Comparison of ENCODE assay signal across 27 mouse cellular contexts in genomic region chr3:137929940-137930339, GRCm38 (mm10). TPM values are rescaled to one million over a fixed set of nuclear protein-coding genes. Genes with fewer than 3 reads are reported as not detected.
DNase-seq lines count a peak whose midpoint lies in the region; ATAC-seq and TF ChIP-seq lines count a peak whose summit lies in the region.
"Had no signal": no experiment of that assay in that cellular context is flagged by ENCODE, and none has a peak within 500 bp of the region (broad histone marks: within the 10 kb centered on the region; RNA-seq: fewer than 3 reads in every experiment).

No protein-coding gene starts in this region.

- WGBS in midbrain, embryonic 11.5 days, result 93% methylated on average over 3 of the region's 3 CpGs
- 91% methylated on average over 3 of the region's 3 CpGs for WGBS in midbrain, embryonic 10.5 days
- 91% methylated on average over 3 of the region's 3 CpGs for whole genome bisulfite sequencing in midbrain, embryonic 16.5 days

- H3K4me3 ChIP-seq in midbrain, embryonic 11.5 days (ENCODE audit: low read depth, low read length), result no peak overlapping the region
- H3K4me3 ChIP-seq in midbrain, embryonic 10.5 days, result no peak overlapping the region
- H3K4me3 ChIP-seq in CH12.LX (replicated peaks in 1 of 3; ENCODE audit: low read depth in 2 of 3, low read length in 2 of 3, poor library complexity in 1 of 3), result no peak overlapping the region
- no peak overlapping the region for H3K4me3 ChIP-seq in midbrain, embryonic 16.5 days (ENCODE audit: low read depth, low read length)
- H3K4me3 ChIP-seq: embryonic facial prominence, embryonic 10.5 days; embryonic facial prominence, embryonic 13.5 days; forebrain, embryonic 10.5 days; forebrain, embryonic 13.5 days; hindbrain, embryonic 12.5 days; hindbrain, embryonic 15.5 days had no signal

- H3K36me3 ChIP-seq in midbrain, embryonic 11.5 days (ENCODE audit: control insufficient read depth, insufficient read depth, low read length), result no peaks in the 10 kb centered on the region
- H3K36me3 ChIP-seq in midbrain, embryonic 10.5 days, result peaks cover 39% of the 10 kb centered on the region
- peaks cover 64 to 90% of the 10 kb centered on the region in 2 experiments for H3K36me3 ChIP-seq in CH12.LX (replicated peaks in 1 of 2; ENCODE audit: control insufficient read depth in 1 of 2, insufficient read depth in 1 of 2, low read length in 1 of 2)
- H3K36me3 ChIP-seq in midbrain, embryonic 16.5 days (ENCODE audit: control insufficient read depth, insufficient read depth, low read length), result peaks cover 20% of the 10 kb centered on the region

- no peak for TF ChIP-seq EP300 in CH12.LX (IDR thresholded peaks at IDR 0.05; ENCODE audit: low read length)

- no peaks in the 10 kb centered on the region for H3K4me1 ChIP-seq in midbrain, embryonic 11.5 days (ENCODE audit: control insufficient read depth, insufficient read depth, low read length)
- H3K4me1 ChIP-seq in midbrain, embryonic 10.5 days, result peaks cover 4% of the 10 kb centered on the region; the same call in 1 of the 2 replicates
- H3K4me1 ChIP-seq in CH12.LX (ENCODE audit: control insufficient read depth in 1 of 2, insufficient read depth in 2 of 2), result peaks cover 4 to 22% of the 10 kb centered on the region in 2 experiments; a peak in 2 of 4 replicates
- H3K4me1 ChIP-seq in midbrain, embryonic 16.5 days (ENCODE audit: control insufficient read depth, insufficient read depth, low read length), result no peaks in the 10 kb centered on the region
- H3K4me1 ChIP-seq: embryonic facial prominence, embryonic 10.5 days; embryonic facial prominence, embryonic 13.5 days; forebrain, embryonic 10.5 days; forebrain, embryonic 13.5 days; hindbrain, embryonic 12.5 days; hindbrain, embryonic 15.5 days had no signal

- TF ChIP-seq POLR2A in CH12.LX (IDR thresholded peaks at IDR 0.05; ENCODE audit: low read depth, low read length), result no peak

- no peaks in the 10 kb centered on the region; the same call in 1 of the 2 replicates for H3K79me2 ChIP-seq in CH12.LX (replicated peaks; ENCODE audit: control insufficient read depth, extremely low read depth, insufficient read depth, poor library complexity, severe bottlenecking)

- no peak overlapping the region for H3K4me2 ChIP-seq in midbrain, embryonic 11.5 days
- no peak overlapping the region for H3K4me2 ChIP-seq in CH12.LX (ENCODE audit: insufficient read depth, low read depth, poor library complexity, severe bottlenecking)
- no peak overlapping the region for H3K4me2 ChIP-seq in midbrain, embryonic 16.5 days (ENCODE audit: low read length)
- H3K4me2 ChIP-seq: embryonic facial prominence, embryonic 13.5 days; forebrain, embryonic 13.5 days; heart, embryonic 11.5 days; hindbrain, embryonic 12.5 days; hindbrain, embryonic 15.5 days had no signal

- peak; percentile 41 for DNase-seq in midbrain, embryonic 11.5 days (ENCODE audit: low spot score, missing footprints)
- DNase-seq in midbrain, embryonic 10.5 days (ENCODE audit: low spot score), result no peak
- DNase-seq in CH12.LX (ENCODE audit: extremely low read depth) (no peak), R1 (ENCODE audit: low read depth, low spot score) (peak; percentile 45)
- no peak for DNase-seq in adrenal gland, adult 2 months
- no peak for DNase-seq in embryo, embryonic 10 days (ENCODE audit: low spot score)
- DNase-seq: adrenal gland, postnatal 14 days; B cell, adult 2 months; cerebellum, adult 11 months; cerebellum, adult 2 months; cerebellum, adult 9-11 months; cerebellum, postnatal 25 days; embryo, embryonic 11 days; gastrocnemius, postnatal 10 days; heart, adult 11 months; kidney, adult 18-20 months had no signal

- no peak overlapping the region for H3K27ac ChIP-seq in midbrain, embryonic 11.5 days (ENCODE audit: low read depth, low read length)
- H3K27ac ChIP-seq in midbrain, embryonic 10.5 days (replicated peaks), result no peak overlapping the region
- no peak overlapping the region for H3K27ac ChIP-seq in CH12.LX (ENCODE audit: insufficient read depth, low read depth)
- H3K27ac ChIP-seq in midbrain, embryonic 16.5 days (ENCODE audit: low read length), result no peak overlapping the region
- H3K27ac ChIP-seq: embryonic facial prominence, embryonic 10.5 days; embryonic facial prominence, embryonic 13.5 days; forebrain, embryonic 10.5 days; forebrain, embryonic 13.5 days; hindbrain, embryonic 12.5 days; hindbrain, embryonic 15.5 days had no signal

- H3K9me3 ChIP-seq in midbrain, embryonic 11.5 days (ENCODE audit: control insufficient read depth, low read length), result no peaks in the 10 kb centered on the region
- no peaks in the 10 kb centered on the region for H3K9me3 ChIP-seq in midbrain, embryonic 10.5 days (replicated peaks)
- H3K9me3 ChIP-seq in CH12.LX (replicated peaks; ENCODE audit: low read length), result no peaks in the 10 kb centered on the region
- H3K9me3 ChIP-seq in midbrain, embryonic 16.5 days (replicated peaks; ENCODE audit: control insufficient read depth, low read length, poor library complexity, severe bottlenecking), result no peaks in the 10 kb centered on the region
- H3K9me3 ChIP-seq: embryonic facial prominence, embryonic 10.5 days; embryonic facial prominence, embryonic 13.5 days; forebrain, embryonic 10.5 days; forebrain, embryonic 13.5 days; hindbrain, embryonic 12.5 days; hindbrain, embryonic 15.5 days had no signal

- in situ Hi-C loops in CH12.LX (cut with MboI; ENCODE audit: low pct_ligation_motif_present, low pct_unique_long_range_greater_than_20kb, low sequenced_read_pairs), result no loop called here

- no peak for TF ChIP-seq RAD21 in CH12.LX (IDR thresholded peaks at IDR 0.05; ENCODE audit: low read depth, low read length)

- H3K9ac ChIP-seq in midbrain, embryonic 11.5 days (ENCODE audit: low read length), result no peak overlapping the region
- H3K9ac ChIP-seq in CH12.LX (ENCODE audit: insufficient read depth, low read depth), result no peak overlapping the region
- no peak overlapping the region for H3K9ac ChIP-seq in midbrain, embryonic 16.5 days (ENCODE audit: low read depth, low read length)
- H3K9ac ChIP-seq: embryonic facial prominence, embryonic 13.5 days; forebrain, embryonic 13.5 days; hindbrain, embryonic 12.5 days; hindbrain, embryonic 15.5 days had no signal

- no peak for TF ChIP-seq CTCF in CH12.LX (conservative IDR thresholded peaks at IDR 0.05 in 1 of 2, IDR thresholded peaks at IDR 0.05 in 1 of 2; ENCODE audit: low read depth in 2 of 2, low read length in 2 of 2)

- ATAC-seq in midbrain, embryonic 11.5 days (ENCODE audit: low FRiP score), result no peak
- ATAC-seq in midbrain, embryonic 16.5 days, result no peak
- ATAC-seq: activated CD4-positive, CD25-positive, alpha-beta regulatory T cell, adult 4 months; forebrain, embryonic 13.5 days; forebrain, embryonic 16.5 days; Patski had no signal

- H3K27me3 ChIP-seq in midbrain, embryonic 11.5 days (ENCODE audit: control insufficient read depth, insufficient read depth, low read length), result no peaks in the 10 kb centered on the region
- no peaks in the 10 kb centered on the region for H3K27me3 ChIP-seq in midbrain, embryonic 10.5 days (ENCODE audit: low read depth, poor library complexity, severe bottlenecking)
- H3K27me3 ChIP-seq in CH12.LX (replicated peaks), result no peaks in the 10 kb centered on the region
- no peaks in the 10 kb centered on the region for H3K27me3 ChIP-seq in midbrain, embryonic 16.5 days (ENCODE audit: control insufficient read depth, insufficient read depth, low read depth, low read length)
- H3K27me3 ChIP-seq: embryonic facial prominence, embryonic 13.5 days; forebrain, embryonic 13.5 days; hindbrain, embryonic 12.5 days; hindbrain, embryonic 15.5 days; Patski had no signal

- dilution Hi-C loops in CH12.LX (cut with MboI; ENCODE audit: extremely low pct_ligation_motif_present, extremely low pct_unique_long_range_greater_than_20kb, low sequenced_read_pairs), result no loop called here

TF ChIP-seq in CH12.LX, 34 proteins besides CTCF, POLR2A, EP300 and RAD21:
- no peak for TF ChIP-seq CHD1 (IDR thresholded peaks at IDR 0.05; ENCODE audit: low read depth, low read length)
- TF ChIP-seq CHD2 (IDR thresholded peaks at IDR 0.05; ENCODE audit: low read length), result 0 out of 2 replicates have a peak, but pooled peaks have one; percentile 17
- TF ChIP-seq SIN3A (IDR thresholded peaks at IDR 0.05; ENCODE audit: low read length), result 0 out of 2 replicates have a peak, but pooled peaks have one; percentile 2
- TF ChIP-seq POLR2AphosphoS2 (IDR thresholded peaks at IDR 0.05; ENCODE audit: low read depth, low read length), result peak; percentile 91
TF ChIP-seq in CH12.LX: peak in this region for 3.

RNA-seq across cellular contexts. Expression of gene Lamtor3, which starts 11.6 kb away (rescaled TPM):
- polyA plus RNA-seq in midbrain, embryonic 11.5 days (2014; fragmentation: Nextera tagmentation; extraction: Ambion mirVana), result 98.7 and 106 TPM in 2 replicates
- 91.6 and 91.8 TPM in 2 replicates for polyA plus RNA-seq in midbrain, embryonic 10.5 days (2016; fragmentation: Nextera tagmentation; extraction: Ambion mirVana)
- 146 and 169 TPM in 2 replicates for total RNA-seq in CH12.LX (2012; rRNA removed)
- 245 and 260 TPM in 2 replicates for total RNA-seq in CH12.LX (2014; rRNA removed)
- polyA plus RNA-seq in CH12.LX (2012; ENCODE audit: insufficient read length, low read depth), result 147 and 155 TPM in 2 replicates
- 10 to 100 TPM; 69.4 to 69.9 TPM for total RNA-seq in adrenal gland, adult 2 months (2021)
- 9.2 and 12.9 TPM in 2 replicates for polyA plus RNA-seq in adrenal gland, adult 2 months (2012; rRNA removed)
- 132 and 133 TPM in 2 replicates for polyA plus RNA-seq in midbrain, embryonic 16.5 days (2015; fragmentation: Nextera tagmentation; extraction: Ambion mirVana)

RNA-seq across cellular contexts. Expression of gene Dapp1, which starts 51.4 kb away (rescaled TPM):
- polyA plus RNA-seq in midbrain, embryonic 11.5 days (2014; fragmentation: Nextera tagmentation; extraction: Ambion mirVana), result 3.2 and 3.4 TPM in 2 replicates
- 2.3 and 2.9 TPM in 2 replicates for polyA plus RNA-seq in midbrain, embryonic 10.5 days (2016; fragmentation: Nextera tagmentation; extraction: Ambion mirVana)
- total RNA-seq in CH12.LX (2012; rRNA removed), result 55.5 and 63.6 TPM in 2 replicates
- 53.5 and 66.4 TPM in 2 replicates for total RNA-seq in CH12.LX (2014; rRNA removed)
- polyA plus RNA-seq in CH12.LX (2012; ENCODE audit: insufficient read length, low read depth), result 62.8 and 81.7 TPM in 2 replicates
- total RNA-seq in adrenal gland, adult 2 months (2021), result 1 to 10 TPM; 3.8 to 4.7 TPM
- polyA plus RNA-seq in adrenal gland, adult 2 months (2012; rRNA removed), result 1.8 and 2.6 TPM in 2 replicates
- polyA plus RNA-seq in midbrain, embryonic 16.5 days (2015; fragmentation: Nextera tagmentation; extraction: Ambion mirVana), result 1.5 and 2.7 TPM in 2 replicates

Comparison
In these comparisons a context has a peak if more than half of its experiments do, and no peak if none do; other contexts are left out.
1. DNase-seq: peak in midbrain, embryonic 11.5 days (single experiment) and R1 (single experiment); none in midbrain, embryonic 10.5 days (single experiment), CH12.LX (single experiment), adrenal gland, adult 2 months (single experiment) and embryo, embryonic 10 days (single experiment).
2. RNA of gene Dapp1, which starts 51.4 kb away (polyA plus RNA-seq): 62.8 to 81.7 TPM in CH12.LX; 3.2 to 3.4 TPM in midbrain, embryonic 11.5 days, 2.3 to 2.9 TPM in midbrain, embryonic 10.5 days, 1.5 to 2.7 TPM in midbrain, embryonic 16.5 days and 1.8 to 2.6 TPM in adrenal gland, adult 2 months; every median in the first group is over 10 times any median in the second.